Mouse (Mus musculus): ENCODE measurements around the gene Abcb11.

DNA sequence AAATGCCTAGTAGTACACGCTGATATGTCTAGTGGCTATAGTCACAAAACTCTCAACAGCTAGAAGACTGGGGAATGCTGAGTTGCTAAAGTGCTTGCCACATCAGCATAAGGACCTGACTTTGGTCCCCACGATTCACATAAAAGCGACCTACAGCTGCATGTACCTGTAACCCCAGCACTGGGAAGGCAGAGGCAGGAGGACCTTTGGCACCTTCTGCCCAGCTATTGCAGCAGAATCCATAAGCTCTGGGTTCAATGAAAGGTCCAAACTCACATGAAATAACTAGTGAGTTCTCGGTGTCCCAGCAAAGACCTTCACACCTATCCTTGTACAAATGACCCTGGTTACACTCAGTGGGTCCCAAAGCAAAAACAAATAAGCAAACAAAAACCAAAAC lies 31.1 kb downstream of the Abcb11 start:
- TF ChIP-seq CTCF (conservative IDR thresholded peaks at IDR 0.05 in 1 of 2, IDR thresholded peaks at IDR 0.05 in 1 of 2; ENCODE audit: low read depth in 2 of 2, low read length in 2 of 2): no peak
- TF ChIP-seq MYC (IDR thresholded peaks at IDR 0.05; ENCODE audit: low read depth, low read length): no peak
- no peak for TF ChIP-seq ETS1 (conservative IDR thresholded peaks at IDR 0.05; ENCODE audit: low read depth, low read length)
- TF ChIP-seq USF1 (IDR thresholded peaks at IDR 0.05; ENCODE audit: low read depth, low read length): no peak
- no peak for TF ChIP-seq NRF1 (IDR thresholded peaks at IDR 0.05; ENCODE audit: low read depth, low read length)
- no peak for TF ChIP-seq MAFK (IDR thresholded peaks at IDR 0.05; ENCODE audit: insufficient replicate concordance, low read length)
- no peak for TF ChIP-seq POLR2A (IDR thresholded peaks at IDR 0.05; ENCODE audit: low read depth, low read length)
- TF ChIP-seq EP300 (IDR thresholded peaks at IDR 0.05; ENCODE audit: low read length): no peak
- no peak for TF ChIP-seq POLR2AphosphoS2 (IDR thresholded peaks at IDR 0.05; ENCODE audit: low read depth, low read length)
